Mouse (Mus musculus) embryonic facial prominence, embryonic 11.5 days (tissue): ENCODE data around the gene Tmem132c. TPM values are rescaled to one million over a fixed set of nuclear protein-coding genes. Genes with fewer than 3 reads are reported as not detected.

Experiments
- ATAC-seq: fragments of 200-750 bp; cut with Nextera tagmentation; replicated peaks from 2 replicates; pipeline ENCODE4 v1.8.0; 2017; ENCODE audit warnings: low read depth; ENCODE audit not compliant: insufficient number of reproducible peaks, low FRiP score, low TSS enrichment
- DNase-seq: peaks from one replicate; pipeline ENCODE4 v3.0.0-alpha.2; 2015; ENCODE audit warnings: low spot score
- H3K27ac ChIP-seq: fragments of 300-500 bp; sonication (generic); replicated peaks from 2 replicates; pipeline ENCODE4 v1.5.1; 2014; ENCODE audit warnings: mild to moderate bottlenecking, low read depth, low read length, control low read depth
- H3K27me3 ChIP-seq: fragments of 300-500 bp; sonication (generic); 2 replicates; pipeline ENCODE4 v1.6.1; 2014; ENCODE audit warnings: mild to moderate bottlenecking, low read length, moderate library complexity, mixed read lengths; ENCODE audit not compliant: control insufficient read depth, insufficient read depth
- H3K36me3 ChIP-seq: fragments of 300-500 bp; sonication (generic); replicated peaks from 2 replicates; pipeline ENCODE4 v1.6.1; 2014; ENCODE audit warnings: low read depth, mild to moderate bottlenecking, low read length, moderate library complexity, mixed read lengths; ENCODE audit not compliant: control insufficient read depth, insufficient read depth
- H3K4me1 ChIP-seq: fragments of 300-500 bp; sonication (generic); 2 replicates; pipeline ENCODE4 v1.6.1; 2014; ENCODE audit warnings: low read length, mixed read lengths; ENCODE audit not compliant: control insufficient read depth, insufficient read depth
- H3K4me2 ChIP-seq: fragments of 300-500 bp; sonication (generic); 2 replicates; pipeline ENCODE4 v1.6.1; 2014; ENCODE audit warnings: low read depth, mild to moderate bottlenecking, control low read depth, low read length, moderate library complexity
- H3K4me3 ChIP-seq: fragments of 300-500 bp; sonication (generic); 2 replicates; pipeline ENCODE4 v1.5.1; 2014; ENCODE audit warnings: low read depth, low read length, control low read depth
- H3K9ac ChIP-seq: fragments of 300-500 bp; sonication (generic); replicated peaks from 2 replicates; pipeline ENCODE4 v1.6.1; 2014; ENCODE audit warnings: mild to moderate bottlenecking, control low read depth, low read length
- H3K9me3 ChIP-seq: fragments of 300-500 bp; sonication (generic); replicated peaks from 2 replicates; pipeline ENCODE4 v1.6.1; 2016; ENCODE audit warnings: mild to moderate bottlenecking, low read length, inconsistent platforms, mixed read lengths; ENCODE audit not compliant: control insufficient read depth
- WGBS: fragments of 180-500 bp; shearing (Covaris S2); extraction: QIAGEN DNeasy Blood & Tissue Kit; methylation state at CpG from one replicate; pipeline ENCODE4 v1.1.7; 2014; 5-methylcytosine and 5-hydroxymethylcytosine counted together
- polyA plus RNA-seq: library from polyadenylated mRNA; unstranded; fragments of >200 nt; fragmentation: Nextera tagmentation; extraction: Ambion mirVana; gene quantifications from 2 replicates; pipeline ENCODE4 v1.2.1, GENCODE M21; 2014

Gene Tmem132c
- polyA plus RNA-seq, 1 experiment from 2014 or later: 31.0 TPM

DNA sequence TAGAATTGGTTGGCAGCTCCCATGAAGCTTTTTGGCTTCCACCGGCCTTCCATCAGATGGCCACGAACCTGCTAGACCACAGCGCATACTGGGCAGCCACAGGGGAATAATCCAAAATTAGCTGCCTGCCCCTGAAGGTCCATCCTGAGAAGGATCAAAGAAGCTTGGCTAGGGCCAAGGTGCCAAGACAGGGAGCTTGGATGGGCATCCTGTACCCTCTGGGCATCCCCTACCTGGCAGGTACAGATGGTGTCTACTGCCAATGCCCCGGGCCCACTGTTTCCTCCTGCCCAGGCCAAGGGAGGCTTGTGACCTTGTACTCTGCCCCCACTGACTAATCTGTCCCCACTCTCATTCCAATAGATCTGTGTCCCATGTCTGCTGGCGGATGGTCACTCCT is 195.2 kb downstream of the Tmem132c start:
- 0 out of 2 replicates have a peak, but pooled peaks cover 3% of the 10 kb centered on the region for H3K9me3 ChIP-seq
- no peaks in the 10 kb centered on the region for H3K4me1 ChIP-seq
- H3K27me3 ChIP-seq: no peaks in the 10 kb centered on the region
- no peak overlapping the region for H3K4me2 ChIP-seq
- H3K4me3 ChIP-seq: no peak overlapping the region
- no peak overlapping the region for H3K9ac ChIP-seq
- no peaks in the 10 kb centered on the region for H3K36me3 ChIP-seq
- no peak for ATAC-seq
- 92% methylated on average over 5 of the region's 5 CpGs for WGBS
- no peak for DNase-seq
- no peak overlapping the region for H3K27ac ChIP-seq

DNA sequence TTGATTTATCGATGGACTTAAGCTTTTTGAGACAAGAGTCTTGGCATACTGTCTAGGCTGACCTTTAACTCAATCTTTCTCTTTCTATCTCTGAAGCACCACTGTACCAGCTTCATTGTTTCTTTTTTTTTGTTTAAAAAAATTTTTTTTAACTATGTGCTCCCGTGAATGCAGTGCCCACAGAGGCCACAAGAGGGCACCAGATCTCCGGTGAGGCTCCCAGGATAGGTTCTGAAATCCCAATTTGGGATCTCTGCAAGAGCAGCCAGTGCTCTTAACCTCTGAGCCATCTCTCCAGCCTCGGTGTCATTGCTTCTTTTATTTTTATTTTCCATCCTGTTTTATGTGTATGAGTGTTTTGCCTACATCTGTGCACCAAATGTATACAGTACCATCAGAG is 197.0 kb downstream of the Tmem132c start:
- no peak overlapping the region for H3K27ac ChIP-seq
- WGBS: 92% methylated on average over 4 of the region's 4 CpGs
- ATAC-seq: no peak

DNA sequence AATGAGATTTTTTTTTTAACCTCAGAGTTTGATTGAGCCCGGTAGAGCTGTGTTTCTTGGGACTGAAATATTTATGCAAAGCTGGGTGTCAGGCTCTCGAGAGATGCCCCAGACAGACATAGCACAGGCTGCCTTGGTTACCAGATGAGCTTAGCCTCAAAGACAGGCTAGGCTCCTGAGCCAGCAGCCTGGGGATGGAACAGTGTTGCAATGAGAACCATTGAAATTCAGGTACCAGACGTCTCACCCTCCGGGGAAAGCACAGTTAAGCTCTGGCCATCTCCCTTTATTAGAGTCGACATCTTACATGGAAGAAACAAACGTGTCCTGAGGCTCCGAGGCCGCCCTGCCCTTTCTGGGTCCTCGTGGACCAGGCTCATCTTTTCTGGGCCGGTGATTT is 200.4 kb downstream of the Tmem132c start:
- Histone ChIP-seq H3K4me1 (no peaks in the 10 kb centered on the region), H3K36me3 (no peaks in the 10 kb centered on the region), H3K9me3 (0 out of 2 replicates have a peak, but pooled peaks cover 3% of the 10 kb centered on the region), H3K4me3 (no peak overlapping the region), H3K27me3 (no peaks in the 10 kb centered on the region), H3K4me2 (no peak overlapping the region), H3K27ac (no peak overlapping the region), H3K9ac (no peak overlapping the region)
- WGBS: 57% methylated on average over 10 of the region's 10 CpGs
- ATAC-seq (no peak), DNase-seq (no peak)

More for the DNA sequence above, 197.0 kb downstream of the Tmem132c start:
- Histone ChIP-seq H3K27me3 (no peaks in the 10 kb centered on the region), H3K9me3 (0 out of 2 replicates have a peak, but pooled peaks cover 3% of the 10 kb centered on the region), H3K4me1 (no peaks in the 10 kb centered on the region), H3K36me3 (no peaks in the 10 kb centered on the region), H3K4me2 (no peak overlapping the region), H3K4me3 (no peak overlapping the region), H3K9ac (no peak overlapping the region)
- DNase-seq: no peak

DNA sequence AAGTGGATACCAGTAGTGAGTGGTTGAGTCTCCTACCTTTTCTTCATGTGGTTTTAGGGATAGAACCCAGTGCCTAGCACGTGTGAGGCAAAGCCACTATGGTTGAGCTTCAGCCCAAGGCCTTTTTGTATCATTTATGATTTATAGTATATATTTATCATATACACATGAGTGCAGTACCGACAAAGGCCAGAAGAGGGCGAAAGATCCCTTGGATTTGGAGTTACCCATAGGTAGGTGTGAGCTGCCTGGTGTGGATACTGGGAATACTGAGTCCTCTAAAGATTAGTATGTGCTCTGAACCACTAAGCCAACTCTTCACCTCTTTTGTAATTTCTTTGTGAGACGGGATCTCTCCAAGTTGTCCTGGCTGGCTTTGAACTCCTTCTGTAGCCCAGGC is 212.0 kb downstream of the Tmem132c start:
- Histone ChIP-seq H3K36me3 (no peaks in the 10 kb centered on the region), H3K27ac (no peak overlapping the region), H3K9me3 (no peaks in the 10 kb centered on the region), H3K4me2 (no peak overlapping the region), H3K4me1 (no peaks in the 10 kb centered on the region), H3K9ac (no peak overlapping the region), H3K4me3 (no peak overlapping the region), H3K27me3 (no peaks in the 10 kb centered on the region)
- ATAC-seq: no peak
- peak; percentile 53 for DNase-seq
- 27% methylated on average over 4 of the region's 4 CpGs for WGBS

DNA sequence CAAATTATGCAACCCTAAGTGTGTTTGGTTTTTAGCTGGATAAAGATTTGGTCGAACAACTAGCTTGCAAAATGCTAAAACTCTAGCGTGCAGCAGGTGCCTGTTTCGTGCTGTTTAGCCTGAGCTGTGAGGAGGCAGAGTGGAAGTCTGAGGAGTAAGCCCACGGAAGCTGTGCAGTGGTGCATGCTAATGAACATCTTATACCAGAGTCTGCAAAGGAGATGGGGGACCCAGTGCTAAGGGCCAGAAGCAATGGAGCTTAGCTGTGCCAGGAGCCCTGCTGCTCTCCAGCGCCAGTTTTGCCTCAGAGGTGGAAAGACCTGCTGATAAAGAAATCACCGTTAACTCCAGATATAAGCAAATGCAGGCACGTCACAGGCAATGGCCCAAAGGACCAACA is 212.5 kb downstream of the Tmem132c start:
- DNase-seq: no peak
- Histone ChIP-seq H3K4me1 (no peaks in the 10 kb centered on the region), H3K9ac (no peak overlapping the region), H3K27ac (no peak overlapping the region), H3K27me3 (no peaks in the 10 kb centered on the region), H3K9me3 (no peaks in the 10 kb centered on the region), H3K4me2 (no peak overlapping the region), H3K36me3 (no peaks in the 10 kb centered on the region), H3K4me3 (no peak overlapping the region)
- 84% methylated on average over 7 of the region's 7 CpGs for WGBS
- no peak for ATAC-seq

DNA sequence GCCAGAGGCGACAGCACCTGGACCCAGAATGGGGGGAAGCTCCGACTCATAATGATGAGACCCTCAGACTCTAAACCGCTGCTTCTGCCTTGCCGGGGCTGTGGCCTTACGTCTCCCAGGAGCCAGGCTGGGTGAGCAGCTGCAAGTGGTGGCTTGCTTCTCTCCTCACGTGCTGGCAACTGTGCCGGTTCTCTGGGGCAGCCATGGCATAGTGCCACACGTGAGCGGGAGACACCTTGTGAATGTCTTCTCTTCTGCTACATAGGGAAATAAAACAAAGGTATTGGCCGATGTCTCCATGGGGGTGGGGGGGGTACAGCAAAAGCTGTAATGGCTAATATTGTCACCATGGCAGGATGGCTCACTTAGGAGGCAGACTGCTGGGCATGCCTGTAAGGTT is 214.5 kb downstream of the Tmem132c start:
- Histone ChIP-seq H3K4me3 (no peak overlapping the region), H3K27ac (no peak overlapping the region), H3K36me3 (no peaks in the 10 kb centered on the region), H3K9me3 (no peaks in the 10 kb centered on the region), H3K27me3 (no peaks in the 10 kb centered on the region), H3K9ac (no peak overlapping the region), H3K4me1 (no peaks in the 10 kb centered on the region), H3K4me2 (no peak overlapping the region)
- WGBS: 90% methylated on average over 10 of the region's 10 CpGs
- DNase-seq (no peak), ATAC-seq (no peak)

DNA sequence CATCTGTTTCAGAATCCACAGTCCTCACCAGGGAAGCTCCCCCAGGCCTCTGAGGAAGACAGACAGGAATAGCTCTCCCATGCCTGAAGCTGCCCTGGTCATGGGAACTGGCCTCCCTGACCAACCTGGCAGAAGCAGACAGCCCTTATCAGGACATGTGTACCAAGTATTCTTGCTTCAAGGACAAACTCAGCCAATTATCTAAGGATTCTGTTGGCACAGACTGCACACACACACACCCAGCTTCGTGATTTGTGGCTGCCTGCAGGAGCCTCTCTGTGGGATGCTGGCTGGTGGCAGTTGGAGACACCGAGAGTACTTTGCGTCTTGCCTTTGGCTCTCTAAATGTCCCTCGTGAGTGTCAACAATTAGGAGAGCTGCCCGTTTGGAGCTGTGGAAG is 226.5 kb downstream of the Tmem132c start:
- Histone ChIP-seq H3K36me3 (no peaks in the 10 kb centered on the region), H3K4me1 (no peaks in the 10 kb centered on the region), H3K4me2 (no peak overlapping the region), H3K27ac (no peak overlapping the region), H3K27me3 (no peaks in the 10 kb centered on the region), H3K9me3 (no peaks in the 10 kb centered on the region), H3K4me3 (no peak overlapping the region), H3K9ac (no peak overlapping the region)
- ATAC-seq (no peak), DNase-seq (no peak)
- 62% methylated on average over 5 of the region's 5 CpGs for WGBS

DNA sequence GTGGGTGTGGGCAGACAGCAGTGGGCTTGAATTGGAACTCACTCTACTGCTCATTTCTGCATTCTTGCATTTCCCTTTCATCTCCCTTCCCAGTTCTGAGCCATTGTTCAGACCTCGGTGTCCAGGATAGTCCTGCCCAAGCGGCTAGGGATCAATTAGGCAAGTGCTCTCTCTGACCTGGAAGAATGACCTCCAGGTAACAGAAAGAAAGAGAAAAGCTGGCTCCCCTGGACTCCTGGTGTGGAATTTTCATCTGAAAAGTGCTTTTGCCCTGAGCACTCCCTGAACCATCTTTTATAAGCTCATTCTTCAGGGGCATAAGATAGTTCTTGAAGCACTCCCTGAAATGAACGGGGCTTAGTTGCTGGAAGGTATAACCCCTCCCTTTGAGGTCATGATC is 228.7 kb downstream of the Tmem132c start:
- Histone ChIP-seq H3K36me3 (no peaks in the 10 kb centered on the region), H3K27ac (no peak overlapping the region), H3K4me1 (no peaks in the 10 kb centered on the region), H3K4me3 (no peak overlapping the region), H3K4me2 (no peak overlapping the region), H3K27me3 (no peaks in the 10 kb centered on the region), H3K9ac (no peak overlapping the region), H3K9me3 (no peaks in the 10 kb centered on the region)
- DNase-seq: no peak
- no peak for ATAC-seq
- WGBS: 25% methylated on average over 3 of the region's 3 CpGs
